ENCODE assay signal across 11 mouse cellular contexts in the genomic region with DNA sequence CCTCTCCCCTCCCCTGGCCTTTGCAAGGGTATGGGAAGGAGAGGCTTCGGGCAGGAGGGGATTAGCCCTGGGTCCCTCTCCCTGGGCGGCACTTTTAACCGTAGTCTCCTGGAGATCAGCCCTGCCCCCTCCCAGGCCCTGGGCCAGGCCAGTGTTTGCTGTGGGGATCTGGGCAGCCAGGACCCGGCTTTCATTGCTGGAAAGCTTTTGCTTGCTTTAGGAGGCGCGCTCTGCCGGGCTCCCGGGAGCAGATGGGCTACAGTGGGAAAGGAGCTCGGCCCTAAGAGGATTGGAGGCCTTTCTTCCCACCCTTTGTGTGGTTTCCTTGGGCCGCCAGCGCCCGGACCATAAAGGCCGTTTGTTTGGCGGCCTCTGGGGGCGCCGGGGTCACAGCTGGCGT. TPM values are rescaled to one million over a fixed set of nuclear protein-coding genes. Genes with fewer than 3 reads are reported as not detected.
DNase-seq lines count a peak whose midpoint lies in the region; ATAC-seq and TF ChIP-seq lines count a peak whose summit lies in the region.
"Had no signal": no experiment of that assay in that cellular context is flagged by ENCODE, and none has a peak within 500 bp of the region (broad histone marks: within the 10 kb centered on the region; RNA-seq: fewer than 3 reads in every experiment).

No protein-coding gene starts in this region.

- no peak overlapping the region for H3K27ac ChIP-seq in lung, embryonic 14.5 days (ENCODE audit: low read depth)
- no peak overlapping the region for H3K27ac ChIP-seq in forebrain, embryonic 16.5 days (ENCODE audit: low read length)
- H3K27ac ChIP-seq in midbrain, embryonic 13.5 days = peak overlapping the region; percentile 81
- H3K27ac ChIP-seq: kidney, embryonic 15.5 days had no signal

- H3K4me3 ChIP-seq in lung, embryonic 14.5 days (ENCODE audit: low read depth, low read length) = no peak overlapping the region
- no peak overlapping the region for H3K4me3 ChIP-seq in lung, adult 2 months (replicated peaks; ENCODE audit: extremely low read depth, low read depth, low read length)
- no peak overlapping the region for H3K4me3 ChIP-seq in forebrain, embryonic 16.5 days (replicated peaks; ENCODE audit: low read length)
- H3K4me3 ChIP-seq in midbrain, embryonic 13.5 days (replicated peaks) = no peak overlapping the region
- H3K4me3 ChIP-seq: kidney, embryonic 15.5 days had no signal

- no peaks in the 10 kb centered on the region for H3K9me3 ChIP-seq in lung, embryonic 14.5 days (ENCODE audit: low read depth, low read length)
- no peaks in the 10 kb centered on the region for H3K9me3 ChIP-seq in forebrain, embryonic 16.5 days (ENCODE audit: control insufficient read depth, low read length)
- H3K9me3 ChIP-seq in midbrain, embryonic 13.5 days = no peaks in the 10 kb centered on the region
- H3K9me3 ChIP-seq: kidney, embryonic 15.5 days had no signal

- peak; percentile 30 for DNase-seq in lung, embryonic 14.5 days
- no peak for DNase-seq in lung, adult 2 months
- no peak for DNase-seq in spleen, postnatal 10 days (ENCODE audit: low spot score in 2 of 2)
- DNase-seq in ovary, postnatal 36 days (ENCODE audit: low spot score) = no peak
- no peak for DNase-seq in layer of hippocampus, postnatal 14 days (ENCODE audit: low spot score in 2 of 2)
- no peak for DNase-seq in lung, postnatal 14 days

- TF ChIP-seq POLR2A in lung, adult 2 months (IDR thresholded peaks at IDR 0.05; ENCODE audit: borderline replicate concordance, extremely low read depth, low read depth, low read length) = no peak

- H3K27me3 ChIP-seq in lung, embryonic 14.5 days (ENCODE audit: insufficient read depth, low read length) = no peaks in the 10 kb centered on the region
- no peaks in the 10 kb centered on the region for H3K27me3 ChIP-seq in forebrain, embryonic 16.5 days (replicated peaks; ENCODE audit: control insufficient read depth, insufficient read depth, low read length)
- no peaks in the 10 kb centered on the region for H3K27me3 ChIP-seq in midbrain, embryonic 13.5 days

- no peaks in the 10 kb centered on the region for H3K36me3 ChIP-seq in lung, embryonic 14.5 days (ENCODE audit: insufficient read depth)
- H3K36me3 ChIP-seq in forebrain, embryonic 16.5 days (ENCODE audit: control insufficient read depth, insufficient read depth) = no peaks in the 10 kb centered on the region
- H3K36me3 ChIP-seq in midbrain, embryonic 13.5 days = no peaks in the 10 kb centered on the region
- H3K36me3 ChIP-seq: kidney, embryonic 15.5 days had no signal

- H3K9ac ChIP-seq in lung, embryonic 14.5 days = peak overlapping the region; percentile 22; the same call in 1 of the 2 replicates
- H3K9ac ChIP-seq in forebrain, embryonic 16.5 days (replicated peaks; ENCODE audit: low read depth, low read length) = peak overlapping the region; percentile 38
- H3K9ac ChIP-seq in midbrain, embryonic 13.5 days (replicated peaks) = peak overlapping the region; percentile 44
- H3K9ac ChIP-seq: kidney, embryonic 15.5 days had no signal

- H3K4me2 ChIP-seq in lung, embryonic 14.5 days = no peak overlapping the region
- peak overlapping the region; percentile 8; the same call in 1 of the 2 replicates for H3K4me2 ChIP-seq in forebrain, embryonic 16.5 days (ENCODE audit: low read length)
- H3K4me2 ChIP-seq in midbrain, embryonic 13.5 days (replicated peaks) = no peak overlapping the region
- H3K4me2 ChIP-seq: kidney, embryonic 15.5 days; liver, embryonic 11.5 days had no signal

- H3K4me1 ChIP-seq in lung, embryonic 14.5 days (ENCODE audit: insufficient read depth) = peaks cover 4% of the 10 kb centered on the region; the same call in 1 of the 2 replicates
- no peaks in the 10 kb centered on the region for H3K4me1 ChIP-seq in lung, adult 2 months (ENCODE audit: control insufficient read depth, insufficient read depth, low read length)
- H3K4me1 ChIP-seq in forebrain, embryonic 16.5 days (replicated peaks; ENCODE audit: control insufficient read depth, insufficient read depth, low read length) = peaks cover 19% of the 10 kb centered on the region
- H3K4me1 ChIP-seq in midbrain, embryonic 13.5 days (replicated peaks) = peaks cover 64% of the 10 kb centered on the region

- WGBS in lung, embryonic 14.5 days = 6% methylated on average over 17 of the region's 17 CpGs
- WGBS in lung, adult 2 months = 18% methylated on average over 17 of the region's 17 CpGs
- WGBS in forebrain, embryonic 16.5 days = 3% methylated on average over 17 of the region's 17 CpGs
- 0% methylated on average over 17 of the region's 17 CpGs for WGBS in midbrain, embryonic 13.5 days

- no peak for ATAC-seq in lung, embryonic 14.5 days (ENCODE audit: insufficient read depth)
- peak; percentile 57; the same call in 1 of the 2 replicates for ATAC-seq in forebrain, embryonic 16.5 days
- ATAC-seq in midbrain, embryonic 13.5 days = peak; percentile 65

- no peak for TF ChIP-seq CTCF in lung, embryonic 14.5 days (IDR thresholded peaks at IDR 0.05; ENCODE audit: low read depth)
- no peak for TF ChIP-seq CTCF in lung, adult 2 months (IDR thresholded peaks at IDR 0.05; ENCODE audit: insufficient read depth, low read length)

RNA-seq across cellular contexts. Expression of a gene that starts 24.2 kb away (rescaled TPM):
- polyA plus RNA-seq in lung, embryonic 14.5 days (2014; fragmentation: Nextera tagmentation; extraction: Ambion mirVana) = 46.0 and 53.0 TPM in 2 replicates
- polyA plus RNA-seq in lung, adult 2 months (2012; rRNA removed) = 65.1 and 67.3 TPM in 2 replicates
- 24.1 and 32.0 TPM in 2 replicates for polyA plus RNA-seq in forebrain, embryonic 16.5 days (2015; fragmentation: Nextera tagmentation; extraction: Ambion mirVana)
- 25.0 and 30.4 TPM in 2 replicates for polyA plus RNA-seq in midbrain, embryonic 13.5 days (2015; fragmentation: Nextera tagmentation; extraction: Ambion mirVana)
- total RNA-seq in layer of hippocampus, postnatal 14 days (2021) = 10 to 100 TPM; 40.7 to 47.6 TPM
- total RNA-seq: CH12.LX had no signal

RNA-seq across cellular contexts. Expression of a gene that starts 26.0 kb away (rescaled TPM):
- polyA plus RNA-seq in lung, embryonic 14.5 days (2014; fragmentation: Nextera tagmentation; extraction: Ambion mirVana) = 7.9 and 8.5 TPM in 2 replicates
- 4.6 and 6.8 TPM in 2 replicates for polyA plus RNA-seq in lung, adult 2 months (2012; rRNA removed)
- polyA plus RNA-seq in forebrain, embryonic 16.5 days (2015; fragmentation: Nextera tagmentation; extraction: Ambion mirVana) = 12.3 and 13.1 TPM in 2 replicates
- polyA plus RNA-seq in midbrain, embryonic 13.5 days (2015; fragmentation: Nextera tagmentation; extraction: Ambion mirVana) = 20.3 and 25.0 TPM in 2 replicates
- total RNA-seq in layer of hippocampus, postnatal 14 days (2021) = 10 to 100 TPM; 40.5 to 43.9 TPM

RNA-seq across cellular contexts. Expression of a gene that starts 31.1 kb away (rescaled TPM):
- polyA plus RNA-seq in lung, embryonic 14.5 days (2014; fragmentation: Nextera tagmentation; extraction: Ambion mirVana) = 27.3 TPM in 2 replicates
- polyA plus RNA-seq in lung, adult 2 months (2012; rRNA removed) = 74.2 and 84.9 TPM in 2 replicates
- 13.9 and 17.6 TPM in 2 replicates for polyA plus RNA-seq in forebrain, embryonic 16.5 days (2015; fragmentation: Nextera tagmentation; extraction: Ambion mirVana)
- polyA plus RNA-seq in midbrain, embryonic 13.5 days (2015; fragmentation: Nextera tagmentation; extraction: Ambion mirVana) = 13.6 and 16.2 TPM in 2 replicates
- 10 to 100 TPM; 42.6 to 43.2 TPM for total RNA-seq in layer of hippocampus, postnatal 14 days (2021)
- total RNA-seq: CH12.LX had no signal

RNA-seq across cellular contexts. Expression of a gene that starts 36.8 kb away (rescaled TPM):
- polyA plus RNA-seq in lung, embryonic 14.5 days (2014; fragmentation: Nextera tagmentation; extraction: Ambion mirVana) = 26.2 and 29.6 TPM in 2 replicates
- polyA plus RNA-seq in lung, adult 2 months (2012; rRNA removed) = 43.6 and 58.0 TPM in 2 replicates
- 16.8 and 24.6 TPM in 2 replicates for polyA plus RNA-seq in forebrain, embryonic 16.5 days (2015; fragmentation: Nextera tagmentation; extraction: Ambion mirVana)
- polyA plus RNA-seq in midbrain, embryonic 13.5 days (2015; fragmentation: Nextera tagmentation; extraction: Ambion mirVana) = 14.4 and 16.5 TPM in 2 replicates
- total RNA-seq in layer of hippocampus, postnatal 14 days (2021) = 10 to 100 TPM; 42.0 TPM
- total RNA-seq: CH12.LX had no signal
